29 mouse cellular contexts compared by ENCODE assay signal in genomic region chr12:53849263-53849662, GRCm38 (mm10).
"Had no signal": no experiment of that assay in that cellular context is flagged by ENCODE, and none has a peak within 500 bp of the region (broad histone marks: within the 10 kb centered on the region; RNA-seq: fewer than 3 reads in every experiment).

No protein-coding gene starts in this region.

- H3K4me2 ChIP-seq: limb, embryonic 12.5 days; limb, embryonic 13.5 days; limb, embryonic 15.5 days; liver, embryonic 15.5 days; lung, embryonic 14.5 days; lung, embryonic 15.5 days; midbrain, embryonic 11.5 days; midbrain, embryonic 12.5 days; midbrain, embryonic 13.5 days; midbrain, embryonic 15.5 days; neural tube, embryonic 12.5 days; neural tube, embryonic 13.5 days had no signal

- H3K36me3 ChIP-seq: limb, embryonic 10.5 days; limb, embryonic 12.5 days; limb, embryonic 13.5 days; limb, embryonic 15.5 days; liver, embryonic 15.5 days; lung, embryonic 15.5 days; midbrain, embryonic 10.5 days; midbrain, embryonic 12.5 days; midbrain, embryonic 13.5 days; midbrain, embryonic 15.5 days; neural tube, embryonic 12.5 days; neural tube, embryonic 13.5 days had no signal

- H3K9me3 ChIP-seq: limb, embryonic 10.5 days; limb, embryonic 12.5 days; limb, embryonic 13.5 days; limb, embryonic 15.5 days; liver, embryonic 15.5 days; lung, embryonic 15.5 days; midbrain, embryonic 10.5 days; midbrain, embryonic 12.5 days; midbrain, embryonic 13.5 days; midbrain, embryonic 15.5 days; neural tube, embryonic 12.5 days; neural tube, embryonic 13.5 days had no signal

- H3K27me3 ChIP-seq: limb, embryonic 12.5 days; limb, embryonic 13.5 days; limb, embryonic 15.5 days; lung, embryonic 15.5 days; megakaryocyte, embryonic 14.5 days; midbrain, embryonic 12.5 days; midbrain, embryonic 13.5 days; midbrain, embryonic 15.5 days; neural tube, embryonic 12.5 days; neural tube, embryonic 13.5 days had no signal

- DNase-seq: left cerebral cortex, postnatal 4 days; lung, adult 18-20 months; lung, adult 2 months; lung, embryonic 14.5 days; lung, postnatal 10 days; lung, postnatal 14 days; lung, postnatal 36 days; lung, postnatal 4 days; midbrain, embryonic 14.5 days had no signal

- H3K4me1 ChIP-seq: megakaryocyte, embryonic 14.5 days; midbrain, embryonic 12.5 days had no signal

- H3K4me3 ChIP-seq: left cerebral cortex, adult 2 months; limb, embryonic 10.5 days; limb, embryonic 12.5 days; limb, embryonic 13.5 days; limb, embryonic 15.5 days; liver, embryonic 15.5 days; lung, embryonic 15.5 days; megakaryocyte, embryonic 14.5 days; midbrain, embryonic 10.5 days; midbrain, embryonic 12.5 days; midbrain, embryonic 13.5 days; midbrain, embryonic 15.5 days; myocyte; neural tube, embryonic 12.5 days; neural tube, embryonic 13.5 days had no signal

- H3K9ac ChIP-seq: limb, embryonic 12.5 days; limb, embryonic 13.5 days; limb, embryonic 15.5 days; liver, embryonic 14.5 days; liver, embryonic 15.5 days; lung, embryonic 14.5 days; lung, embryonic 15.5 days; midbrain, embryonic 12.5 days; midbrain, embryonic 13.5 days; midbrain, embryonic 15.5 days; neural tube, embryonic 12.5 days; neural tube, embryonic 13.5 days had no signal

- H3K27ac ChIP-seq: left cerebral cortex, adult 2 months; limb, embryonic 10.5 days; limb, embryonic 12.5 days; limb, embryonic 13.5 days; limb, embryonic 15.5 days; liver, embryonic 14.5 days; liver, embryonic 15.5 days; lung, embryonic 15.5 days; macrophage; midbrain, embryonic 10.5 days; midbrain, embryonic 12.5 days; midbrain, embryonic 13.5 days; midbrain, embryonic 15.5 days; neural tube, embryonic 12.5 days; neural tube, embryonic 13.5 days had no signal

- ATAC-seq: lung, postnatal 0 days; midbrain, embryonic 13.5 days; midbrain, embryonic 15.5 days; midbrain, embryonic 16.5 days had no signal
